Mouse (Mus musculus): ENCODE data around the gene Chrna10.

GRCm38 (mm10) chr7:102063891-102064290, 52.7 kb downstream of the Chrna10 start:
- TF ChIP-seq POLR2A (IDR thresholded peaks at IDR 0.05; ENCODE audit: control insufficient read depth, low read depth, low read length), result no peak
- no peak for TF ChIP-seq CTCF (IDR thresholded peaks at IDR 0.05; ENCODE audit: control insufficient read depth, insufficient read depth, insufficient replicate concordance, low read depth, low read length)
